Mouse (Mus musculus) gastrocnemius, postnatal 4 days (tissue): ENCODE measurements around the gene Fxyd5. TPM values are rescaled to one million over a fixed set of nuclear protein-coding genes. Genes with fewer than 3 reads are reported as not detected.

Experiments
- DNase-seq, 2 experiments: peaks; one replicate each; pipeline ENCODE4 v3.0.0; 2021 to 2022; ENCODE audit warnings: low spot score in 2 of 2, mixed read lengths in 2 of 2
- microRNA-seq: library from miRNA; unstranded; fragments of <30 nt; microRNA quantifications from one replicate; pipeline ENCODE4 v1.2.0, GENCODE M21; 2021
- total RNA-seq, 2 experiments: library from RNA; stranded (reverse); gene quantifications; 2 replicates each; pipeline ENCODE4 v1.2.3; 2021

The Fxyd5 gene
- total RNA-seq, 2 experiments from 2014 or later = 21.2 to 23.0 TPM

DNA sequence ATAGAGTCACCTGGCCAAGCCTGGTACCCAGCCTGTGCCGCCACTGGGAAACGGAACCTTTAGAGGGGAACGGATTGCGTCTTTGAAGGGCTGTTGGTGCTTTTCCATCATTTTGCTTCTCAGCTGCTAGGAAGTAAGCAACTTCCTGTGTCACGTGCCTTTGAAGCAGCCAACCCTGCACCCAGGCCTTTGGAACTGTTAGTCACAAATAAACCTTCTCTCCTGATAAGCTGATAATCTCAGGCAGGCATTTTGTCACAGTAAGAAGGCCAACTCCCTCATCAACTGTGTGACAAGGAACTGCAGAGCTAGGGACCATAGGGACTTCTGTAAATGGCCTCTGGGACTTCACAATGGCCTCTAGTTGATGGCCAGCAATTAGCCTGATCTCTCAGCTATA, 50.1 kb downstream of the Fxyd5 start:
- DNase-seq = no peak

DNA sequence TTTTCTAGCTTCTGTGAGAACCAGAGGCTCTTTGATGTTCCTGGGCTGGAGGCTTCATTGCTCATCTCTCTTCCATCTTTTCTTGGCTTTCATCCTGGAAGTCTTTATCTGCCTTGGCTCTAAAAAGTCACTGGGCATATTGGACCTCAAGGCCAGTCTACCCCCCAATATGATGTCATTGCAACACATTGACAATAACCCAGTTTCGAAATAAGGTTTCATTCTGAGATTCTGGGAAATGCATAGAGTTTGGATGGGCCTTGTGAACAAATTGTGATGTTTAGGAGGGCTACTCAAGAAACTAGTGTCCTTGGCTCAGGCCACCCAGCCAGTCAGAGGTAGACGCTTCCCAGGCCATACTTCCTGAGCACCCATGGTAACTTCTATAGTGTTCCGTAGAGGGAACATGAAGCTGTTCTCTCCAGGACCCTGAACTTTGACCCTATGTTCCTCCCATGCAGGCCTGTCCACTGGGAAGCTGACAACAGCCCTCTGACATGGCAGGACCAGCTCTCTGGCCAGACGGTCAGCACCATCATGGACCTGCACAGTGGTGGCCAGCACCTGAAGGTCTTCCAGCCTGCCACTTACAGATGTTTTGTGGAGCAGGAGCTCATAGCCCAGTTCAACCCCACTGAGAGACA, 53.6 kb downstream of the Fxyd5 start:
- no peak for DNase-seq

DNA sequence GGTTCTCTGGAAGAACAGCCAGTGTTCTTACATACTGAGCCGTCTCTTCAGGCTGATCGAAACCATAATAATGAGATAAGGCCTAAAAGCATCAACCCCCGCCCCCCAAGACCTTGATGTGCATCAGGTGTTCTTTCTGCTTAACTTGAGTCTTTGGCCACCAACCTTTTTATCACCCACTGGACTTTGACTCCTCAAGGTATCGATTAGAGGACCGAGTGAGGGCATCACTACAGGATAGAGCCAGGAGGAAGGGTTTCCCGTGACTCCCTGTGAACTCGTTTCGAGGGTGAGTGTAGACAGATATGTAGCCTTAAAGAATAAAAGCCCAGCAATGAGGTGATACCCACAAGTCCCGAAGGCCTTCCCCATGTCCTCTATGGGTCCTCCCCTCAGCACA, 56.9 kb downstream of the Fxyd5 start:
- DNase-seq = no peak

Small RNAs within 50 kb of the gene (microRNA-seq; reads per million reads assigned to microRNA genes)
- not detected for gene Mir7050

Other genes starting within 250 kb of the Fxyd5 start
- 1 to 10 TPM; 1.8 to 2.5 TPM for gene Ffar2, start 218.7 kb downstream of the Fxyd5 start, total RNA-seq
- gene Ffar3, start 186.3 kb downstream of the Fxyd5 start, total RNA-seq = not detected
- not detected for gene Ffar1, start 180.9 kb downstream of the Fxyd5 start, total RNA-seq
- under 1 TPM; 0.54 to 0.81 TPM for gene Cd22, start 162.1 kb downstream of the Fxyd5 start, total RNA-seq
- gene Mag, start 127.6 kb downstream of the Fxyd5 start, total RNA-seq = 10 to 100 TPM; 11.8 to 12.3 TPM
- gene Hamp2, start 117.8 kb downstream of the Fxyd5 start, total RNA-seq = not detected
- gene Hamp, start 98.4 kb downstream of the Fxyd5 start, total RNA-seq = under 1 TPM in 1 of 2 experiments, not detected in 1; 0.78 TPM
- 10 to 100 TPM; 79.3 to 80.5 TPM for gene Usf2, start 85.7 kb downstream of the Fxyd5 start, total RNA-seq
- under 1 TPM; 0.74 to 0.75 TPM for gene Lsr, start 69.0 kb downstream of the Fxyd5 start, total RNA-seq
- gene Fam187b, start 68.7 kb downstream of the Fxyd5 start, total RNA-seq = under 1 TPM in 1 of 2 experiments, not detected in 1; 0.20 TPM
- gene Fxyd7, start 9.0 kb upstream of the Fxyd5 start, total RNA-seq = 1 to 10 TPM; 2.3 to 3.8 TPM
- gene Fxyd1, start 14.7 kb upstream of the Fxyd5 start, total RNA-seq = 100 to 1,000 TPM; 587 to 732 TPM
- 1 to 10 TPM; 7.9 to 9.6 TPM for gene Lgi4, start 16.9 kb upstream of the Fxyd5 start, total RNA-seq
- 1 to 10 TPM; 2.7 to 4.9 TPM for gene Fxyd3, start 34.2 kb upstream of the Fxyd5 start, total RNA-seq
- 1 to 10 TPM; 3.9 to 4.2 TPM for gene Hpn, start 72.8 kb upstream of the Fxyd5 start, total RNA-seq
- 10 to 100 TPM; 90.6 to 98.1 TPM for gene Scn1b, start 84.5 kb upstream of the Fxyd5 start, total RNA-seq
- 10 to 100 TPM; 42.8 to 45.8 TPM for gene Gramd1a, start 113.4 kb upstream of the Fxyd5 start, total RNA-seq
- not detected for gene Scgb2b2, start 248.0 kb upstream of the Fxyd5 start, total RNA-seq
- not detected for gene Scgb1b2, start 249.3 kb upstream of the Fxyd5 start, total RNA-seq